Mouse (Mus musculus): ENCODE results near the gene Arl4c. TPM values are rescaled to one million over a fixed set of nuclear protein-coding genes. Genes with fewer than 3 reads are reported as not detected.

Gene Arl4c
- polyA plus RNA-seq, 1 experiment from 2014 or later = 30.6 TPM

DNA sequence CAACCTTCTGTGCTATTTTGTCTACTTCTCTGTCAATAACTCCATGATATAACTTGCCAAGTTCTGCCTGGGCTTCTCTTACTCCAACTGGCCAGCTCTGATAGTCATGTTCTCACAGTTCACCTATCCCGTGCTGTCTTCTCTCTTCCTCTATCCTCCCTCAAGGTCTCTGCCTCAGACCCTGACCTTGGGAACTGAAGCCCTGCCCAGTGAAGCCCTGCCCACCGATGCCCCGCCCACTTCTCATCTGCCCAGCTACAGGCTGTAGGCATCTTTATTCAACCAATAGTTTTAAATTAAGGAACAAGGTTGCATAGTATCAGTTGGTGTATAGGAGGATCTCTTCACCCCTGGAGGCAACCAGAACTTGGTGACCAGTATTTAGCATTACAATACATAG, 37.4 kb downstream of the Arl4c start:
- 57% methylated on average over 3 of the region's 3 CpGs for WGBS
- Histone ChIP-seq H3K27ac (no peak overlapping the region), H3K4me3 (replicated peaks; ENCODE audit: low read depth, low read length) (no peak overlapping the region), H3K27me3 (ENCODE audit: insufficient read depth, low read length) (no peaks in the 10 kb centered on the region), H3K9ac (ENCODE audit: low read depth, low read length) (no peak overlapping the region), H3K36me3 (ENCODE audit: insufficient read depth, low read length) (no peaks in the 10 kb centered on the region), H3K4me2 (ENCODE audit: low read length) (no peak overlapping the region), H3K4me1 (replicated peaks; ENCODE audit: insufficient read depth, low read length) (peaks cover 9% of the 10 kb centered on the region; the same call in 1 of the 2 replicates), H3K9me3 (replicated peaks; ENCODE audit: low read length) (no peaks in the 10 kb centered on the region)
- TF ChIP-seq CTCF (IDR thresholded peaks at IDR 0.05; ENCODE audit: low read depth) = no peak
- ATAC-seq (replicated peaks; ENCODE audit: low FRiP score, low read depth) = no peak
- DNase-seq (ENCODE audit: low spot score) = no peak

DNA sequence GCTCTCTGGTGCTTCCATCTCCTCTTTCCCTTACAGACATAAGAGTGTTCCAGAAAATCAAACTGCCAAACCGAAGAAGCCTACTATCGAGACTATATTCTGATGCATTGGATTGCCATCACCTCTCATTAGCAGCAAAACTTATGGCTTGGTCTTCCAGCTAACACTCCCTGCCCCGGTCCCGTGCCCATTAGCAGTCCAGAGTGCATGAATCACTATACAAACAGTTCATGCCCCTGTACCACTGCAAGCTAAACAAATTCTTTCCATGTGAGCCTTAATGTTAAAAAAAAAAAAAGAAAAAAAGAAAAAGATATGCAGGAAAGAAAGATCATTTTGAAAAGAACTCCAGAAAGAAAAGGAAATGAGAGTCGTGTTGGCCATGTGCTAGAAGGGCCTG, 39.3 kb downstream of the Arl4c start:
- no peak for ATAC-seq (replicated peaks; ENCODE audit: low FRiP score, low read depth)
- 73% methylated on average over 5 of the region's 5 CpGs for WGBS
- H3K27ac ChIP-seq = no peak overlapping the region

DNA sequence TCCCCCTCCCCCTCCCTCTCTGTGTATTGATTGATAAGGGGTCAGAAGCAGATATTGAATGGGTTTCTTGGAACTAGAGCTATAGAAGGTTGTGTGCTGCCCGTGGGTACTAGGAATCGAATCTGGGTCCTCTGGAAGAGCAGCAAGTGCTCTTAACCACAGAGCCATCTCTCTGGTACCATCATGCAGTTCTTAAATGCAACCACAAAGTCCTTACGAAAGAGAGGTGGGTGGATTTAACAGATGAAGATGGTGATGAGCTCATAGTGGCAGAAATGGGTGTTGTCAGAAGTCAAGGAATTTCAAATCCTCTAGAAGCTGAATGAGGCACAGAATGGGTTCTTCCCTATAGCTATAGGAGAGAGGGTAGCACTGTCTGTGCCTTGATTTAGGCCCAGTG, 40.8 kb downstream of the Arl4c start:
- ATAC-seq (replicated peaks; ENCODE audit: low FRiP score, low read depth) (no peak), DNase-seq (ENCODE audit: low spot score) (no peak)
- Histone ChIP-seq H3K4me1 (replicated peaks; ENCODE audit: insufficient read depth, low read length) (no peaks in the 10 kb centered on the region), H3K9ac (ENCODE audit: low read depth, low read length) (no peak overlapping the region), H3K27ac (no peak overlapping the region), H3K27me3 (ENCODE audit: insufficient read depth, low read length) (no peaks in the 10 kb centered on the region), H3K4me2 (ENCODE audit: low read length) (no peak overlapping the region), H3K36me3 (ENCODE audit: insufficient read depth, low read length) (no peaks in the 10 kb centered on the region), H3K4me3 (replicated peaks; ENCODE audit: low read depth, low read length) (no peak overlapping the region), H3K9me3 (replicated peaks; ENCODE audit: low read length) (no peaks in the 10 kb centered on the region)
- TF ChIP-seq CTCF (IDR thresholded peaks at IDR 0.05; ENCODE audit: low read depth) = no peak
- WGBS = 95% methylated on average over 3 of the region's 3 CpGs

More for the DNA sequence above, 39.3 kb downstream of the Arl4c start:
- Histone ChIP-seq H3K4me1 (replicated peaks; ENCODE audit: insufficient read depth, low read length) (no peaks in the 10 kb centered on the region), H3K27me3 (ENCODE audit: insufficient read depth, low read length) (no peaks in the 10 kb centered on the region), H3K4me2 (ENCODE audit: low read length) (no peak overlapping the region), H3K9me3 (replicated peaks; ENCODE audit: low read length) (no peaks in the 10 kb centered on the region), H3K9ac (ENCODE audit: low read depth, low read length) (no peak overlapping the region), H3K4me3 (replicated peaks; ENCODE audit: low read depth, low read length) (no peak overlapping the region), H3K36me3 (ENCODE audit: insufficient read depth, low read length) (no peaks in the 10 kb centered on the region)
- TF ChIP-seq CTCF (IDR thresholded peaks at IDR 0.05; ENCODE audit: low read depth) = no peak
- DNase-seq (ENCODE audit: low spot score) = no peak

DNA sequence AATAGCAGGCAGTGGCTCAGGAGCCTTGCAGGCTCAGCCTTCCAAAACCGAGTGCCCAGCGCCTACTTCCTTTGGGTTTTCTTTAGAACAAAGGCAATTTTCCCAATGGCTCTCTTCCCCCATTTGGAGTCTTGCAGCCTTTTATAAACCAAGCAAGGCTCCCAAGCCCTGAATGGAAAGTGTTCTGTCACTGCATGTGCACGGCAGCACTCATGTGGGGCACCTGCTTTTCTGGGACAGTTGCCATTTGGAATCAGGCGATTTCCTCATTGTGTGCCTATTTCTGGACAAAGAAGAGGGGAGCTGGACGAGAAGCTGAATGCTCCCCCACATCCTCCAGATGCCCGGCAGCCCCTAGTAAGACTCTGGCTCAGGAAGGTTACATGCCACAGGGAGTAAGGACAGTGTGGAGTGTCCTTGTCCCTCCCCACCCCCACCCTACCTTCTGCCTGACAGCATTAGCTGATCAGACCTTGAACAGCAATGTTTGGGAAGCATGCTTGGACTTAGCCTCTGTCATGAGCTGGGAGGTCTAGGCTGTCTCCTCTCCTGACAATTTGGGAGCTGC, 43.6 kb downstream of the Arl4c start:
- no peak overlapping the region for H3K4me2 ChIP-seq (ENCODE audit: low read length)
- H3K27me3 ChIP-seq (ENCODE audit: insufficient read depth, low read length) = no peaks in the 10 kb centered on the region
- H3K9ac ChIP-seq (ENCODE audit: low read depth, low read length) = no peak overlapping the region
- WGBS = 60% methylated on average over 6 of the region's 6 CpGs
- no peaks in the 10 kb centered on the region for H3K36me3 ChIP-seq (ENCODE audit: insufficient read depth, low read length)
- no peak overlapping the region for H3K4me3 ChIP-seq (replicated peaks; ENCODE audit: low read depth, low read length)
- H3K4me1 ChIP-seq (replicated peaks; ENCODE audit: insufficient read depth, low read length) = no peaks in the 10 kb centered on the region
- no peaks in the 10 kb centered on the region for H3K9me3 ChIP-seq (replicated peaks; ENCODE audit: low read length)
- no peak for TF ChIP-seq CTCF (IDR thresholded peaks at IDR 0.05; ENCODE audit: low read depth)
- no peak overlapping the region for H3K27ac ChIP-seq
- no peak for DNase-seq (ENCODE audit: low spot score)
- no peak for ATAC-seq (replicated peaks; ENCODE audit: low FRiP score, low read depth)

DNA sequence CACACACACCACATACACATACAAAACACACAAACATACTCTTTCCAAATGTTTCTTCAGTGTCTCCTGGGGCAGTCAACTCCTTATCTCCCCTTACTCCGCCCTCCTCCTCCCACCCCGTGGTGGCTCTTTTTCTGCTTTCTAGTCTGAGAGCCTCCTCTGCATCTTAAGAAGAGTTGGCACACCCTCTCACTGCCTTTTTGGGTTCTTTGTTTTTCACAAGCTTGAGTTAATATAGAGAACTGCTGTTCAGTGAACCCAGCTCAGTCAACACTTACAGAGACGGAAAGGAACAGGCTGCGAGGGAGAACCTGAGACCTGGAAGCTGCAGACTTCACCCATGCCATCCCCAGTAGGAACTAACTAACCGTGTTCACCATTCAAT, 45.9 kb downstream of the Arl4c start:
- no peaks in the 10 kb centered on the region for H3K27me3 ChIP-seq (ENCODE audit: insufficient read depth, low read length)
- no peak for TF ChIP-seq CTCF (IDR thresholded peaks at IDR 0.05; ENCODE audit: low read depth)
- no peaks in the 10 kb centered on the region for H3K36me3 ChIP-seq (ENCODE audit: insufficient read depth, low read length)
- DNase-seq (ENCODE audit: low spot score) = no peak
- no peak overlapping the region for H3K4me3 ChIP-seq (replicated peaks; ENCODE audit: low read depth, low read length)
- no peak overlapping the region for H3K9ac ChIP-seq (ENCODE audit: low read depth, low read length)
- no peak overlapping the region for H3K4me2 ChIP-seq (ENCODE audit: low read length)
- 75% methylated on average over 5 of the region's 5 CpGs for WGBS
- no peak for ATAC-seq (replicated peaks; ENCODE audit: low FRiP score, low read depth)
- no peak overlapping the region for H3K27ac ChIP-seq
- no peaks in the 10 kb centered on the region for H3K4me1 ChIP-seq (replicated peaks; ENCODE audit: insufficient read depth, low read length)
- no peaks in the 10 kb centered on the region for H3K9me3 ChIP-seq (replicated peaks; ENCODE audit: low read length)

DNA sequence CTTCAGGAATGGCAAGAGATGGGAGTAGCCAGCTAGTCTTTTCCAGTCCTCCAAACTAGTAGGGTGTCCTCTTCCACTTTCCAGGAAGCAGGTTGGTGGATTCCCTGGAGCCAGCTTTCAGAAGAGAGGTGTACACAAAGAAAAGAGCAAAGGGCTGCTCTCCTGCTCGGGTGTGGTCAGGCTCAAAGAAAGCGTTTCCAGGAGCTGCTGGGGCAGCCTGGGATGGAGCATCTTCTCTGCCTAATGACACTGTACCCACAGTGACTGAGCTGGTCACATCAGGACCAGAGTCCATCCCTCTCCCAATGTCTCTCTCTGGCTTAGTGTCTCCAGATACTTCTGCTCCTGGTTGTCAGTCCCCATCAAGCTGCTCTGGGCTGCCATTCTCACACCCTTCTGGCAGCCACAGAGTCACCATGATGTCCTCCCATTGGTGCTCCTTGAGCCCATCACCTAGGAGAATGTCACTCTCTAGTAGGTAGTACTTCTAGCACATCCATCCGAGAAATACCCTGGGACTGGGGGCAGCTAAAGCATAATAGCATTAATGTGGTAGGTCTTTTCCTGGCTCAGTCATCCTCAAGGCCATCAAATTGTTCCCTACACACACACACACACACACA, 46.4 kb downstream of the Arl4c start:
- no peak for TF ChIP-seq CTCF (IDR thresholded peaks at IDR 0.05; ENCODE audit: low read depth)
- Histone ChIP-seq H3K27me3 (ENCODE audit: insufficient read depth, low read length) (no peaks in the 10 kb centered on the region), H3K9me3 (replicated peaks; ENCODE audit: low read length) (no peaks in the 10 kb centered on the region), H3K36me3 (ENCODE audit: insufficient read depth, low read length) (no peaks in the 10 kb centered on the region), H3K27ac (no peak overlapping the region), H3K9ac (ENCODE audit: low read depth, low read length) (no peak overlapping the region), H3K4me3 (replicated peaks; ENCODE audit: low read depth, low read length) (no peak overlapping the region), H3K4me2 (ENCODE audit: low read length) (no peak overlapping the region), H3K4me1 (replicated peaks; ENCODE audit: insufficient read depth, low read length) (no peaks in the 10 kb centered on the region)
- DNase-seq (ENCODE audit: low spot score) (no peak), ATAC-seq (replicated peaks; ENCODE audit: low FRiP score, low read depth) (no peak)
- WGBS = 95% methylated on average over 3 of the region's 3 CpGs

Measured in kidney, postnatal 0 days (tissue).